Mouse (Mus musculus): Measurements from ENCODE around the gene Rundc3a.
"Not testable (repeated sequence)": the region's sequence is repeated elsewhere in the genome, so short reads cannot be mapped to it uniquely, and the experiment has no call there.

The Rundc3a gene

DNA sequence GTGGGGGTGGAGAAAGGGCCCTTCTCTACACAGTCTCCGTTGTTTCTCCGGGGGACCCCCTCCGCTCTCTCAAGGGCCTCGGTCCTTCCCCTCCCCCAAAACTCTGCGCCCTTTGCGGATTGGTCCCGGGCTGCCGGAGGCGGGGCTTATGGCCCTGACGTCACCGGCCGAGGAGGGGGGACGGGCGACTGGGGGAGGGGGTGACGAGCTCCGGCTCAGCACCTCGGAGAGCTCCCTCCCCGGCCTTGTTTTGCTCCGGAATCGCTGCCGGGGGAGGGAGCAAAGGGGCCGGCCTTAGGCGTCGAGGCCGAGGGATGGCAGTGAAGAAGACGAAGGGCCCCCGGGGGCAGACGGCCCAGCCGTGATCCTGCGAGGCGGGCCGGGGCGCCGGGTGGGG, at the start of gene Rundc3a:
Rundc3a (plus strand) TSS at position 166 of the 397 bp plus-strand sequence.
- peak; percentile 84 for DNase-seq (ENCODE audit: low spot score)

DNA sequence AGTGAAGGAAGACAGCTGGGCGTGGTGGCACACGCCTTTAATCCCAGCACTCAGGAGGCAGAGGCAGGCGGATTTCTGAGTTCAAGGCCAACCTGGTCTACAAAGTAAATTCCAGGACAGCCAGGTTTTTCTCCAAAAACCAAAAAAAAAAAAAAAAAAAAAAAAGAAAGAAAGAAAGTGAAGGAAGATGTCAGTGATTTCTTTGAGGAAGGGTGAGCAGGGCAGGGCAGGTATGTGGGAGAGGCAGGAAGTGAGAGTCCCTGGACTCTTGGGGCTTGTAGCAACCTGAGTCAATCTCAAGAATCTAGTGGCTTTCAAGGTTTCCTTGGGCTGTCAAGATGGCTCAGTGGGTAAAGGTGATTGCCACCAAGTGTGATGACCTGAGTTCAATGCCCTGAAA, 48.7 kb upstream of the Rundc3a start:
- DNase-seq (ENCODE audit: low spot score), result no peak

DNA sequence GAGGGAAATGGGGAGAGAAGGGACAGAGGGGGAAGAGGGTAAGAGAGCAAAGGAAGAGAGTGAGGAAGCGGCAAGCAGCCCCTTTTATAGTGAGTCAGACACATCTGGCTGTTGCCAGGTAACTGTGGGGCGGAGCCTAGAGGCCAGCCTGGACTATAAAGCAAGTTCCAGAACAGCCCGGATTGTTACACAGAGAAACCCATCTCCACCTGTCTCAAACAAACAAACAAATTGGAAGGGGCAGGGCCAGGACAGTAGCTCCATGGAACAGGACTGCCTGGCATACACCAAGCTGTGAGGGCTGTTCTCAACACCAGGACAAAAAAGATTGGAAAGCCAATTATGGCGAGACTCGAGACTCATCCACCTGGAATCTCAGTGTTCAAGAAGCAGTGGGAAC, 46.3 kb upstream of the Rundc3a start:
- DNase-seq (ENCODE audit: low spot score), result no peak

DNA sequence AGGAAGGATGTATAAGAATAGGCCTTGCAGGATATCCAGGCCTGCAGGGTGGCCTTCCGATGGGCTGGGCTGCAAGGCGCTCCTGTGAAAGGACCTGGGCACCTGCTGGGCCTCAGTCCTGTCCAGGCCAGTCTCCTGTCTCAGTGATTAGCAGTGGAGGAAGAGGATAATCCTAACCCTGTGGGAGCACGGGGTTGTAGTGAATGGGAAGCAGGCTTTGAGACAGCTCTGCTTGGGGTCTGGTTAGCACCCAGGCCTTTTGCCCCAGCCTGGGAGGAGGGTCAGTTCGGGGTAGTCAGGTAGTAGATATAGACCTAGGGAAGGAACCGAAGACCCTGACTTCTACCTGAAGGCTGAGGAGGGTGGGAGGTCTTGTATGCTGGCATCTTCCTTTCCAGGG, 45.5 kb upstream of the Rundc3a start:
- DNase-seq (ENCODE audit: low spot score), result no peak

DNA sequence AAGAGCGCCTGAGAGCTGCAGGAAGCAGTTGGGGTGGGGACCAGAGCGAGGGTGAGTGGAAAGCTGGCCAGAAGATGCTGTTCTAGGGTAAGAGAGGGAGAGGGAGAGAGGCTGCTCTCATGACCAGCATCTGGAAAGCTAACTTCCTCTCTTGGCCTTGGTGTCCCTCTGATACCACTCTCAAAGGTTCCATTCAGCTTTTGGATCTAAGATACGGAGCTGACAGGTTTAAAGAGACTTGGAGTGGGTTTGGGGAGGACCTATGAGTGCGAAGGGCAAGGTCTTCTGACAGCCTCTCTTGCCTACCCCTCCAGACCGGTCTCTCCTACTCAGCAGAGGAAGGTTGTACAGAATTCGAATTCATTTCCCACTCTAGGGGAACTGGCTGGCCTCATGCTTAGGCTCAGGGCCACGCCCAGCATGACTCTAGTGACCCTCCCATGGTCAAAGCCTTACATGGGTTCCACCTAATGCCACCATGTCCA, 45.1 kb upstream of the Rundc3a start:
- no peak for DNase-seq (ENCODE audit: low spot score)

DNA sequence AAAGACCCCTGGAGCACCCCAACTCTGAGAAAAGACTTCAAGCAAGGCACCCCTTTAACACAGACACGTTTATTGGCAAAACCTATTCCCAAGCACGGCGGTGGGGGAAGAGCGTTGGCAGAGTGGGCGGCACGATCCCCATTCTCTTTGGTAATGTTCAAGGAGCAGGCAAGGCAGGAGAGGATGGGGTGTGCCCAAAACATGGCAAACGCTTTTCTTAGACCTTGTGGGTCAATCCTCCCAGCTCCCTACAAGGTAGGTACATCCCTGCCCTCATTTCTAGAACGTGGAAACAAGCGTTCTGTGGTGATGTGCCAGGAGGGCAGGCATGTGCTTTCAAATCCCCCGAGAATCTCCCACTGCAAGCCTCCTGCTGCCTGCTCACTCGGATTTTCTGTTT, 44.4 kb upstream of the Rundc3a start:
- DNase-seq (ENCODE audit: low spot score), result no peak

DNA sequence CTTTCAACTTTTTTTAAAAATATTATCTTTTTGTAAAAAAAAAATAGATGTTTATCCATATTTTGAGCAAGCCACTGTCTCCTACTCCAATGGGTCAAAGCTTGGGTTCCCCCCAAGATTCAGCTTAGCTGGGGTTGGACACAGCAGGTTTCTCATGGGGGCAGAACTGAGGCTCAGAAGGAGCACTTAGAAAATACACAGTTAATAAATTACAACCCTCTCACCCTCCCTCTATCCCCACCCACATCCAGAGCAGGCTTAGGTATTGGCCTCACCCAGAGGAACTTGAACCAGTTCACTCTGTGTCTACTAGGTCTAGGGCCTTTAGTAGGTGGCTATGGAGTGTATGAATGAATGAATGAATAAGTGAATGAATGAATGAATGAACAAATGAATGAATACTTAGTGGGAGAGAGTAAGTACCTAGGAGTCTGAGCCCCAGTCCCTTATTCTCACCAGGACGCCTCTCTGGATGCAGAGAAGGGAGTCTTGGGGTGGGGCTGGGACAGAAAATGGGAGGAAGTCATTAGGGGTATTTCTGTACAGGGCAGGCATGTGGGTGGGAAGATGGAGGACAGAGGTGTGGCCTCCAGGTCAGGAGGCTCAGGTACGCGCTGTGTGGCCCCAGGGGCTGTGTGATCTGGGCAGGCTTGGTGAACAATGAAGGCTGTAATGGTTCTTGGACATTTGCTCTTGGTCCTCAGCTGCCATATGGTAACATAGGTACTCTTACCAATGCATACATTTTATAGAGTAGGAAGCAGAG, 43.8 kb upstream of the Rundc3a start:
- no peak for DNase-seq (ENCODE audit: low spot score)

DNA sequence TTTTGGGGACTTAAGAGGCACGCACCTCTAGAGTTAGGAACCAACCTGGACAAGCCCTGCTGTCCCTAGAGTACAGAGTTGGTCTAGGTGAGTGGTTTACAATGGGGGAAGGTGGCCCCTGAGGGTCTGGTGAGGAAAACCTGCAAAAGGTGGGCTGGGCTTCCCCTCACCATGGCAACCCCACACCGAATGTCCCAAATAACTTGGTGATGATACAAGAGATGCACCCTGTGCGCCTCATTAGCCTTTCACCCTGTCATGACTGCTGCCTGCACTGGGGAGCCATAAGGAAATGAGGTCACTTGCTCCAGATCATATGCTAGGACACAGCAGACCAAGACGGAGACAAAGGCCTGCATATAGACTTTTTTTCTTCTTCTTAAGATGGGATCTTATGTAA, 42.8 kb upstream of the Rundc3a start:
- no peak for DNase-seq (ENCODE audit: low spot score)

DNA sequence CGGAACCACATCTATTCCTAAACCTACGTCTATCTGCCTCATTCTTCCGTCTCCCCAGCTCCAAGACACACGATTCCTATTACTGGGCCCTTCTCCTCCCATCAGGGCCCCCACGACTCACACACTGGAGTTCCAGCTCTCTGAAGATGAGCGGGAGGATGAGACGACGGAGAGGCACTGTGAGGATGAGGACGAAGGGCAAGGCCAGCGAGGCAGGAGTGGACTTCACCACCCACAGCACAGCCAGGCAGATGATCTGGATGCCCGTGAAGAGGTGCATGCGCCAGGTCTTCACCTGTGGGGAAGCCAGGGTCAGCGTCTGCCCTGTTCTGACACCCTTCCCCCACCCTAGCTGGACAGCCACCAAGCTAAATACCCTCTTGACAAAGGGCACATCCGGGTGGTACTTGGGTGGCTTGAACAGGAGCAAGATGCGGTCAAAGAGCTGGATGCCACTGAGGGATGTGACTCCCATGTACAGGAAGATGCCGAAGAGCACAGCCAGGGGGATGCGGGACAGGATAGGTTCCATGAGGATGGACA, 42.2 kb upstream of the Rundc3a start:
- no peak for DNase-seq (ENCODE audit: low spot score)

DNA sequence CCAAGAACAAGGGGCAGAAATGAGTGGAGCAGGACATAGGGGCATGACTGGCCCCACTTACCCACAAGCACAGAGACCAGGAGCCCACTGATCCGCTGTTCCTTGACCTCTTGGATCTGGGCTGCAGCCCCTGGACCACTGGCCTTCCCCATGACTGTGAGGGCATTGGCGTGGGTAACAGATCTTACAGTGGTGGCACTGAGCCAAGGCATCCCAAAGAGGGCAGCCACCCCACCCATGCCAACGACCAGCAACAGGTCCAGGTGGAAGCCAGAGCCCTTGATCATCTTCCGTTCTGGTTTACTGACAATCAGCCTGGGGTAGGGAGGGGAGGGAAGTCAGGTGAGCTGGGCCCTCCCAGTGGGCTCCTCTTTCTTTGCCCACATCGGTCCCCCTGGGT, 40.8 kb upstream of the Rundc3a start:
- no peak for DNase-seq (ENCODE audit: low spot score)

DNA sequence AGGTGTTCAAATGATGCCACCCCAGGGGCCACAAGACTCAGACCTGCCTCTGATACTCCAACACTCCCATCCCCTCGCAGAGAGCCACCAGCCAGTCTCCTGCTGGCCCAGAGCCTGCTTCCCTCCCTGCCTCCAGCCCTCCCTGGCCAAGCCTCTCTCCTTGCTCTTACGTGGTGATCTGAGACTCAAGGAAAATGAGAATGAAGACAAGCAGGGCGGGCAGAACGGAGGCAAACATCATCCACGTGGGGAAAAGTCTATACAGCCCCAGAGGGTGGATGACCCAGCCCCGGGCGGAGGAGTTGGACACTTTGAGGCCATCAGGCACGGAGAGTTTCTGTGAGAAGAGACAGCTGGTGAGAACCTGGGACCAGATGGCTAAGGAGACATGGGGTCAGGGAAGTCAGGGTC, 40.2 kb upstream of the Rundc3a start:
- DNase-seq (ENCODE audit: low spot score), result no peak

DNA sequence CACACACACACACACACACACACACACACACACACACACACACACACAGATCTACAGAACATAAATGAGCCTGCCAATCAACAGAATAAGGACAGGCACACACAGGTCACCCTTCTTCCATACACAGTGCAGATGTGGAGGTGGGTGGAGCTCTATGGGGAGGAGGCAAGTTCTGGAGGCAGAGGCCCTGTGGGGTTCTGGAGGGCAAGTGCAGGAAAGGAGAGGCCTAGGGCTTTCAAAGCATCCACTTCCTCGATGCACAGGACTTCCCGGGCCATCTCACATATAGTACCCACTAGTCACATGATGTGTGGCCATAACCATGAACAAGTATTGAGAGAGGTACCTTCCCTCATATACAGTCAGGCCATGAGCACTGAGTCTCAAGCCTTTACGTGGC, 37.7 kb upstream of the Rundc3a start:
- no peak for DNase-seq (ENCODE audit: low spot score)

DNA sequence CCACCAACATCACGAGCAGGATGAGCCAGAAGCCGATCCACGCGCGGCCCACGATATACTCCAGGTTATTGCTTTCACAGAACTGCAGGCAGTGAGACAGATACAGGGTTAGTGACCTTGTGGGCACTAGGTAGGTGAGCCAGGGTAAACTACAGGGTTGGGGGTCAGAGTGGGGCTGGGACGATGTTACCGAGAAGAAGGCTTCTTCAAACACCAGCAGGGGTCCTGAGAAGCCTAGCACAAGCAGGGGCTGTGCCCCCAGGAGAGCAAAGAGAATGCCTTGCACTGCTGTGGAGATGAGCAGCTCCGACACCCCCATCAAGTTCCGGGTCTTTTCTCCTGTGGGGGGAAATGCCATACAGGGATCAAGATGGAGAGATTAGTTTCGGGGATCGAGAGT, 37.0 kb upstream of the Rundc3a start:
- DNase-seq (ENCODE audit: low spot score), result no peak

DNA sequence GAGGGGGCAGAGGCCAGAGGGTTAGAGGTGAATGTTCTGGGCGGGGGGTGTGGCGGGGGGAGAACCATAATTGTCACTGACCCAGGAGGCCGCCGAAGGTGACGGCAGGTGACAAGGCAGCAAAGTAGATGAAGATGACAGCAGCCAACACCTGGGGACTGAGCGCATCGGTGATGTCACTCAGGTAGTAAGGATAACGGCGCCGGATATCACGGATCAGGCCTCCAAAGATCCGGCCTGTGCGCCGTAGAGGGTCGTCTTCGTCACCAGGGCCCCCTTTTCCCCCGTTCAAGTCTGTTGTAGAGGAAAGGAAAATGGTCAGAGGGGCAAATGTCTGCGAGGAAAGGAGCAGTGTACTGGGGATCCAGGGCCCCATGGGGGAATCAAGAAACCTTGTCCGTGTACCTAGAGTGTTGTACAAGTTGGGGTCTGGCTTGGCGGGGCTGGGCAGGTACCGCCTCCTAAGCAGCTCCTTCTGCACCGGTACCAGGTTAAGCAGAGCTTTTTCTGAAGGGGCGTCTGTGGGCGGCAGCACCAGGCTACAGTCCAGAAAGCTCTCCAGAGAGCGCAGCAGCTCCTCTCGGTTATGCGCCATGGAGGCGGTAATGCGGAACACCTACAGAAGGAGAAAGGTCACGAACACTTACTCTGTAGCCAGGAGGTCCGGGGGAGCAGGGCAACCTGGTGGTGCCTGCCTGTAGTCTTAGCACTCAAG, 36.4 kb upstream of the Rundc3a start:
- no peak for DNase-seq (ENCODE audit: low spot score)

DNA sequence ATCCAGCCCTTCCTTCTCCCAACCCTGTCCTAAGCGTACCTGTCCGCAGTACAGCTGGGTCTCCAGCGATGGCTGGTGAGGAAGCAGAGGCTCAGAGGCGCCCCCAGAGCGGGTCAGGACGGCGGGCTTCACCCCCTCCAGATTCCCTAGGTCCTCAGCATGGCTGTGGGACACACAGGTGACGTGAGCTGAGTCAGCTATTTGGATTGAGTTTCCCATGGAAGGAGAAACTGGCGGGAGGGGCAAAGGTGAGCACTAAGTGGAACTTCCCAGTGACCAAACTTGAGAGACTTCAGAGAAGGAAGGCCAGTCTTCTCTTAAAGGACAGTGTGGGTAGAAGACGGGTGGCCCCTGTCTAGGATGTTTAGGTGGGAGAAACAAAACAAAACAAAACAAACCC, 34.8 kb upstream of the Rundc3a start:
- DNase-seq (ENCODE audit: low spot score), result no peak

DNA sequence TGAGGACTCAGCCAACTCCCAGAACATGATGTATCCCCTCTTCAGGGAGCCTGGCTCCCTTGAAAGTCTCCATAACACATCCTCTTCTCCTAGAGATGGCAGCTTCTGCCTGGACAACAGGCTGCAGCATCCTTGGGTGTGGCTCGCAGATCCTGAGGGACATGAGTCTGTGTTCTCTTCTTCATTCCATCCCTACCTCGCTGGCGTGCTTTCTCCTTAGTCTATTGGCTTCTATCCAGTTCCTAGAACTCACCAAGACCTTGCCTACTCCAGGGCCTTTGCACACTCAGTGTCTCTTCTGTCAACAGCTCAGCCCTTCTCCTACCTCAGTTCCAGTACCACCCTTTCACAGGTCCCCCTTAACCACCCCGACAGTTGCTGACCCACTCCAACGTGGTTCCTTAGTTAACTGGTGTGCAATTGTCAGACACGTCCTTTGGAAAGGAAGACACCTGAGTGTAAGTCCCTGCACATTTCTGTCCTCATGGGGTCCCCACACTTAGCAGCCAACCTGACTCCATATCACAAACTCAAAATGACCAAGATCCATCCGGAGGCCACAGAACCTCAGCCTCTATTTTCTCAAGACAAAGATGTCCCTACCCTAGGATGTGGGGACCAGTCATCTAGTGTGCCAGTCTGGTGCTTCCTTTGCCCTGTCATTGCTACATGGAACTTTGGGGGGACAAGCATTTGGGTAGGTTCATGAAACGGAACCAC, 31.3 kb upstream of the Rundc3a start:
- no peak for DNase-seq (ENCODE audit: low spot score)

DNA sequence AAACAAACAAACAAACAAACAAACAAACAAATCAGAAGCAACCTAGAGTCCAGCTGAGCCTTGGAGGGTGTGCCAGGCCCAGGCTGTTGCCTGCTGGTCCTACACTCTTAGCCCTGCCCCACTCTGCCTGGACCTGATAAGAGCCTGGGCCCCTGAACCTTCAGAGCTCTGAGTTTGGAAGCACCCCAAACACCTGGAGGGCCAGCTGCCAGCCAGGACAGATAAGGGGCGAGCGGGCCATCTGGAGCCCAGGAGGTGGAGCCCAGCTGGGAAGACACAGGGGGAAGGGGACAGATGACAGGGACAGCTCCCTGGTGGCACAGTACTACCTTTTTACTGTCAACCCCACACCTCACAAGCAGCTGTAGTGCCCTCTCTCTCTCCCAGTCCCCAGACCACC, 29.6 kb upstream of the Rundc3a start:
- no peak for DNase-seq (ENCODE audit: low spot score)

DNA sequence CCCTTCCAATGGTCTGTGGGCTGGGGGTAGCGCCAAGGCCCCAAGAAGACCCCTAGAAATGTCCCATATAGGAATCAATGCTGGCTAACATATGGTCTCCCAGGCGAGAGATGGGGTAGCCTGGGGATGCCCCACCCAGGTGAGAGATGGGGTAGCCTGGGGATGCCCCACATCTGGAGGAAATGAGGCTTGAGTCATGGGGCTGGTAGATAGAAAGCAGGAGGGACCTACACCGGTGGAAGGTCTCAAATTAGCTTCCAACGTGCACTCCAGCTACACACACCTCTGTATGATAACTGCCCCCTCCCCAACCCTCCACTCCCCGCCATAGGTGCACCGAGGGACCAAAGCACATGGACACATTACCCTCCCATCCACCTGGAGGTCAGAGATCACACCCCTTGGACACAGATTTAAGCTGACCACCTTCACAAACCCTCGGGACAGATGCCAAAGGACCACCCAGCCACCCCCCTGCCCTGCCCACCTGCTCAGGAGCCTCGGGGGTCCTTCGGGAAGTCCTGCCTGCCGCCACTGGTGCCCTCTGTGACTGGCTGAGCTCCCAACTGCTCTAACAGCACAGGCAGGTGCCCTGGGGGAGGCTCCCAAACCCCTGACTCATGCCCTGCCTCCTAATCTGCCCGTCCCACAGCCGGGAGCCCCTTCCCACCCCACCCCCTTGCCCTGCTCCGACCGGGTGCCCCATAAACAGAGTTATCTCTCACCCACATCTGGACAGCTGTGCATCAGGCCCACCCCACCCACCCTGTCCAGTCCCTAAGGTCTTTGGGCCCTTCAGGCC, 28.4 kb upstream of the Rundc3a start:
- no peak for DNase-seq (ENCODE audit: low spot score)

DNA sequence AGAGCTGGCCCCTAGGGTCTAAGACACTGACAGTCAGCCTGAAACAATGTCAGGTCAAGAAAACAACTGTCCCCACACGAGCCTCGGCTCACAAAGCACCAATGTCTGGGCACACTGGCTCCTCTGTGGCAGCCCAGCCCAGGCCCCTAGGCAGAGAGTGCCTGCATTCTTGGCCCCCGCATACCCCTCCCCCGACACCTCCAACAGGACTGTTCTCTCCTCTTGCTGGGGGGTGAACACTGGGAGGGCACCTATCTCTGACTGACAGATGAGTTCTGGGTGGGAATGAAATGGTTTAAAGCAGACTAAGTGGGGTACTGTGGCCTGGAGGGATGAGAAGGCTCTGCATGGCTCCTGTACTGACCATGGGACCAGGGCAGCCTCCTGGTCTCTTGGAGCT, 27.5 kb upstream of the Rundc3a start:
- DNase-seq (ENCODE audit: low spot score), result no peak

DNA sequence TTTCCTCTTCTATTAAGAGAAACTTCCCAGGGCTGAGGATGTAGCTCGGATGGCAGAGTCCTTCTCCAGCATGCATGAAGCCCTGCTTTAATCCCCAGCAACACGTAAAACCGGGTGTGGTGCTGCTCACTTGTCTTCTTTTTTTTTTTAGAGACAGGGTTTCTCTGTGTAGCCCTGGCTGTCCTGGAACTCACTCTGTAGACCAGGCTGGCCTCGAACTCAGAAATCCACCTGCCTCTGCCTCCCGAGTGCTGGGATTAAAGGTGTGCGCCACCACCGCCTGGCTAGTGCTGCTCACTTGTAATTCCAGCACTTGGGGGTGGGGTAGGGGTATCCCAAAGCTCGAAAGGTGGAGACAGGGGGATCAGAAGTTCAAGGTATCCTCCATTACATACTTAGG, 27.1 kb upstream of the Rundc3a start, which contains the start of gene Slc4a1:
Slc4a1 (minus strand) TSS at position 101 of the 400 bp plus-strand sequence.
- not testable (repeated sequence) for DNase-seq (ENCODE audit: low spot score)

DNA sequence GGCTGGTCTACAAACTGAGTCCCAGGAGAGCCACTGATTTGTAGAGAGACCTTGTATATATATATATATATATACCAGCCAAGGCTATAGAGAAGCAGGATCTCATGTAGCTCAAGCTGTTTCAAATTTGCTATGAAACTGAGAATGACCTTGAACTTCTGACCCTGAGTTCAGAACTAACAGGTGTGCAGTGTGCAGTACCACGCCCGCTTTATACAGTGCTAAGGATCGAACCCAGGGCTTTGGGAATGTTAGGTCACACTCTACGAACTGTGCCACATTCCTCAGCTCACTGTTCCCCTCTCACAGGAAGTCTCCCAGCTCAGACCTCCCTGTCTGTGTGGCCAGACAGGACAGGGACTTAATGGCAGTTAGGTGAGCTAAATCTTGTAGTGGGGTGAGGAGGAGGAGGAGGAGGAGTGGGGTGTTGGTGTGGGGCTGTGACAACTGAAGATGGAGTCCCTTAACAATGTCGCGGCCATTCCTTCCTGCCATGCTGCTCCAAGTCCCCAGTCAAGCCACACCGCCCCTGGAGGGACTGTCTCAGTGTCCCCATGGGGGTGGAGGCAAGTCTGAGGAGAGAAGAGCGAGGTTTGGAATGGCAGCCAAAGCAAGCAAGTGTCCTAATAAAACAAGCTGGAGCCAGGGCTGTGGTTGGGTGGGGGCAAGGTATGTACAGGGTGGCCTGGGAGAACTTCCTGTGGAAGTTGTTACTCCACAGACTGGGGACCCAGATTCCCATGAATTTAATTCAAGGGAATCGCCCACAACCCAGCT, 25.5 kb upstream of the Rundc3a start:
- no peak for DNase-seq (ENCODE audit: low spot score)

Data from testis, postnatal 14 days (tissue).